Mouse (Mus musculus): ENCODE data around the gene Cpa2.
A peak's percentile ranks its signal among the peaks of the same experiment; 100 is the strongest.

Cpa2 gene

GRCm38 (mm10) chr6:30547656-30548306 lies 6.4 kb downstream of the Cpa2 start:
- no peak for DNase-seq (ENCODE audit: low spot score)

- DNase-seq (ENCODE audit: low spot score): peak; percentile 65
Observed at GRCm38 (mm10) chr6:30549231-30549761, 7.9 kb downstream of the Cpa2 start.

- DNase-seq (ENCODE audit: low spot score): no peak
Observed at GRCm38 (mm10) chr6:30550496-30551192, 9.3 kb downstream of the Cpa2 start.

- no peak for DNase-seq (ENCODE audit: low spot score)
Observed at GRCm38 (mm10) chr6:30551193-30551515, 9.8 kb downstream of the Cpa2 start.

- DNase-seq (ENCODE audit: low spot score): no peak
Observed at GRCm38 (mm10) chr6:30551644-30552580, 10.5 kb downstream of the Cpa2 start.

GRCm38 (mm10) chr6:30552628-30553027 lies 11.2 kb downstream of the Cpa2 start:
- no peak for DNase-seq (ENCODE audit: low spot score)

- no peak for DNase-seq (ENCODE audit: low spot score)
Observed at GRCm38 (mm10) chr6:30553381-30554010, 12.1 kb downstream of the Cpa2 start.

- no peak for DNase-seq (ENCODE audit: low spot score)
Observed at GRCm38 (mm10) chr6:30554092-30554491, 12.7 kb downstream of the Cpa2 start.

GRCm38 (mm10) chr6:30554621-30555170 lies 13.3 kb downstream of the Cpa2 start:
- no peak for DNase-seq (ENCODE audit: low spot score)

- no peak for DNase-seq (ENCODE audit: low spot score)
Observed at GRCm38 (mm10) chr6:30556080-30556479, 14.7 kb downstream of the Cpa2 start.

GRCm38 (mm10) chr6:30559726-30560125 lies 18.3 kb downstream of the Cpa2 start:
- no peak for DNase-seq (ENCODE audit: low spot score)

- no peak for DNase-seq (ENCODE audit: low spot score)
Observed at GRCm38 (mm10) chr6:30562132-30562531, 20.8 kb downstream of the Cpa2 start.

GRCm38 (mm10) chr6:30563575-30563974 lies 22.2 kb downstream of the Cpa2 start:
- no peak for DNase-seq (ENCODE audit: low spot score)

GRCm38 (mm10) chr6:30564051-30564450 lies 22.7 kb downstream of the Cpa2 start:
- DNase-seq (ENCODE audit: low spot score): no peak

- no peak for DNase-seq (ENCODE audit: low spot score)
Observed at GRCm38 (mm10) chr6:30568069-30568468, 26.7 kb downstream of the Cpa2 start, which contains the start of gene Cpa4. Gene Cpa4, plus strand, starts transcription at chr6:30568369.

- DNase-seq (ENCODE audit: low spot score): no peak
Observed at GRCm38 (mm10) chr6:30569331-30569730, 27.9 kb downstream of the Cpa2 start.

- no peak for DNase-seq (ENCODE audit: low spot score)
Observed at GRCm38 (mm10) chr6:30570012-30570411, 28.6 kb downstream of the Cpa2 start.

GRCm38 (mm10) chr6:30572456-30573311 lies 31.3 kb downstream of the Cpa2 start:
- no peak for DNase-seq (ENCODE audit: low spot score)

GRCm38 (mm10) chr6:30573380-30573779 lies 32.0 kb downstream of the Cpa2 start:
- DNase-seq (ENCODE audit: low spot score): no peak

GRCm38 (mm10) chr6:30574945-30575344 lies 33.6 kb downstream of the Cpa2 start:
- no peak for DNase-seq (ENCODE audit: low spot score)

Data from yolk sac, embryonic 10.5 days (tissue).